Mouse (Mus musculus) lung, postnatal 36 days (tissue): ENCODE measurements around the gene Rsph3a.
"Not testable (repeated sequence)": the region's sequence is repeated elsewhere in the genome, so short reads cannot be mapped to it uniquely, and the experiment has no call there.

ENCODE experiments used
- DNase-seq: peaks from one replicate; pipeline ENCODE4 v3.0.0; 2022; ENCODE audit warnings: mixed read lengths

Rsph3a gene

DNA sequence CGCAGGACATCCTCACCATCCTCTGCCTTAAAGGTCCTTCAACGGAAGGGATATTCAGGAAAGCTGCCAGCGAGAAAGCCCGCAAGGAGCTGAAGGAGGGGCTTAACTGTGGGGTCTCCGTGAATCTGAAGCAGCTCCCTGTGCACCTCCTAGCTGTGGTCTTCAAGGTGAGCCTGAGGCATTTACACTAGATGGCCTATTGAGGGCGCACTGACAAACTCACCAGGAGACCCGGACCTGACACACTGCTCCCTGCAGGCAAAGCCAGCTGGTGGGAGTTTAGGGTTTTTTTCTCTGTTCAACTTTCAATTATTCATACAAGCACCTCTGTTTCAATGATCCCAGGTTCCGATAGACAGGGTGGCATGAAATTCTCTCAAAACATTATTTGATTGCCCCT is 16.1 kb upstream of the Rsph3a start:
- no peak for DNase-seq

- DNase-seq, result peak; percentile 34
Observed at GRCm38 (mm10) chr17:7931096-7931990, 14.1 kb upstream of the Rsph3a start.

- DNase-seq, result not testable (repeated sequence)
Observed at GRCm38 (mm10) chr17:7932121-7932520, 13.3 kb upstream of the Rsph3a start.

DNA sequence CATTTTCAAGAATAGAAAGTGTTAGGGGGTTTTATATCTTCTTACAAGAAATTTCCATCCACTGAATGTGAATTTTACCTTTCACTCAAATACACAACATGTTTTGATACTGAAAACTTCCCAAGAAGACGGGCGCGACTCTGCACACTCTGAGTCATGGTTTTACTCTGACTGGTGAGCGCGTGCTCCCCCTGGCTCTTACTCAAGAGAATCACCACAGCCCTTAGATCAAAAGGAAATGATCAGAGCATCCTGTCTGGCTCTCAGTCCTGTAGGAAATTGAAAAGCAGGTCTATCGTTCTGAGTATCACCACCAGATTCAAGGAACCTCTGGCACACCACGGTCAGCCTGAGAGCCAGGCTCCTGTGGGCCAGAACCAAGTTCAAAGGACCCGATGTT is 5.8 kb upstream of the Rsph3a start:
- DNase-seq, result peak; percentile 67

GRCm38 (mm10) chr17:7946053-7946627 is 726 bp downstream of the Rsph3a start:
- not testable (repeated sequence) for DNase-seq

- DNase-seq, result not testable (repeated sequence)
Observed at GRCm38 (mm10) chr17:7951333-7951732, 5.9 kb downstream of the Rsph3a start.

GRCm38 (mm10) chr17:7957242-7957641 is 11.8 kb downstream of the Rsph3a start:
- not testable (repeated sequence) for DNase-seq

DNA sequence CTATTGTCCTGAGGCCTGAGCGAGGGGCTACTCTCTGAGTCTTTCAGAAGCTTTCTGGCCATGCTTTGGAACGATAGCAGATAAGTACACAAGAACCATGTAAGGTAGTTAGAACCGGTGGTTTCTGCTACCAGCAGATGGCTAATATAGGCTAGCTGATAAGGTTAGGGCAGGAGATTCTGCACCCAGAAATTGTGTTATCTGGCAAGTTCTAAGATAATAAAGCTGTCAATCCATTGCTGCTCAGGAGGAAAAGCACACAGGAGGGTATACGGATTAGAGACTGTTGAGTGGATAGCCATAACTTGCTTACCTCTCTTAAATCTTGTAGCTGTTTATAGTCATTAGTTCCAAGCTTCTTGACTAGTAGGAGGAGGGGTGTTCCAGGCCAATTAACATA is 17.9 kb downstream of the Rsph3a start:
- not testable (repeated sequence) for DNase-seq

- not testable (repeated sequence) for DNase-seq
Observed at GRCm38 (mm10) chr17:7964398-7964797, 19.0 kb downstream of the Rsph3a start.

DNA sequence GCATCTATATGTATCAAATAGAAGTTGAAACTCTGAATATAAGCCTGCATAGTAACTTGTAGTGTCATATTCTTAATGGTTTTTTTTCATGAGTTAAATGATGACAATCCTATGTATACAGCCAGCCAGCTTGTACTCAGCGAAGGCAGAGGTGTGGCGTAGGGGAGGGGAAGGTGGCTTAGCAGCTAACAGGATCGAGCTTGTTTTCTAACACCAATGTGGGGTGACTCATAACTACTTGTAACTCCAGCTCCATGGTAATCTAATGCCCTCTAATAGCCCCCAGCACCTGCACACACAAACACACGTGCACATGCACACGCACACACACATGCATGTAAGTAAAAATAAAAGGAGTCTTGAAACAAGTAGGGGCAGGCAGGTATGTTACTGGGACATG is 23.1 kb downstream of the Rsph3a start:
- not testable (repeated sequence) for DNase-seq

GRCm38 (mm10) chr17:7969782-7970181 is 24.4 kb downstream of the Rsph3a start:
- not testable (repeated sequence) for DNase-seq

DNA sequence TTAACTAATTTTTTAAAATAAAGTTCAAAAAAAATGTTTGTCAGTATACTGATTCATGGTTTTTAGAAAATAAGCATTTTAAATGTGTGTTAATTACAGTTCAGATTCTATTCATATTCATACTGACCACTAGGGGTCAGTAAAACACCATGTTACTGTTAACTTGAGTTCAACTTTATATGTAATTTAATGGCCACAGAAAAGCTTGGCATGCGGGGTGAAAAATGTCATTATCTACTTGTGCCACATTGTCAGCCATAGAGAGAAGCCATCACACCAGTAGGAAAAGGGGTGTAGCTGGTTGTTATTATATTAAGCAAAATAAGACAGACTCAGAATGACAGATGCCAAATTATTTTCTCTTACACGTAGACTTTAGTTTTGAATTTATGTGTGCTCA is 38.1 kb downstream of the Rsph3a start:
- DNase-seq, result not testable (repeated sequence)

DNA sequence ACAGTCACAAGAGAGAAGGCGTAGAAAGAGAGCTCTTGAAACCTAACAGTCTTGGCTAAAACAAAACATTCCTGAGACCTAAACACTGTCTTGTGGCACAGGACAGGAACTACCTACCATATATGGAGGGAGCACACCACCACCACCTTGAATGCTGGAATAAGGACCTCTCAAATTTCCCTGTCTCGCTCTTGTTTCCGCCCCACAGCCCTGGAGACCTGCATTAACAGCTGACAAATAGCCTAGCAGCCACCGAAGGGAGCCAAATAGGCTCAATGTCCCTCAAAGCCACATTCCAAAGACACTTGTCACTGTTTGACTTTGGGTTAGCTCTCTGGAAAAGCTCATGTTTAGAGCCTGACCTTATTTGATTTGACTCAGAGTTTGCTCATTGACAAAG is 40.2 kb downstream of the Rsph3a start:
- peak; percentile 62 for DNase-seq

DNA sequence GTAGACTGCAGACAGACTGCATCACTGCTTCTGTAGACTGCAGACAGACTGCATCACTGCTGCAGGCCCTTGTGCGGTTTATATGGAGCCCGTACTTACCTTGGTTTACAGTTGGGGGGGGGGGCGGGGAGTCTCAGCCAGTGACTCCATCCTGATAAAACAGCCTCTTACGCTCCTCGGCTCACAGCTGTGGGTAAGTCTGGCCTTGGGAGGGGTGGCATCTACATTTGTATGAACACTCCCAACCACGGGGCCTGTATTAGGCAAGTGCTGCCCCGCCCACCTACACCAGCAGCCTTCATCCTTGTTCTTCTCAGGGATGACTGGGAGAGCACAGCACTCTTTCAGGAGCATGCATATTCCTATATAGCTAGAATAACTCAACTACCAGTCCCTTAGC is 41.6 kb downstream of the Rsph3a start:
- DNase-seq, result not testable (repeated sequence)

DNA sequence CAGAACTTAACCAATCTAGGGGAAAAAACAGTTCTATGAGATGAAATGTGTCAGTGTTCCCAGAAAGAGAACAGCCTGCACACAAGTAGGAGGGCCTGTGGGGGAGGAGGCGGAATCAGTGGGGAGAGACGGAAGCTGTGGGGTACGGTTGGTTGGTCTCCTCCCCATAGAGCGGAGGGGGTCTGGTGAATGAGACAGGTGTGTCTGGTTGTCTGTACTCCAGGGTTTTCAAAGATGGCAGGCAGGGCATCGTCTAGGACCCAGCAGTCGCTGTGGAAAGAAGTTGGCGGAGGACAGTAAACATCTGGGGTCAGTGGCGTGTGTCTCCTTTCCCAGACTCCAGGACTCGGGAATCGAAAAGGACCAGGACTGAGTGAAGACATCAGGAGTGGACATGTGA is 57.8 kb downstream of the Rsph3a start:
- DNase-seq, result not testable (repeated sequence)

DNA sequence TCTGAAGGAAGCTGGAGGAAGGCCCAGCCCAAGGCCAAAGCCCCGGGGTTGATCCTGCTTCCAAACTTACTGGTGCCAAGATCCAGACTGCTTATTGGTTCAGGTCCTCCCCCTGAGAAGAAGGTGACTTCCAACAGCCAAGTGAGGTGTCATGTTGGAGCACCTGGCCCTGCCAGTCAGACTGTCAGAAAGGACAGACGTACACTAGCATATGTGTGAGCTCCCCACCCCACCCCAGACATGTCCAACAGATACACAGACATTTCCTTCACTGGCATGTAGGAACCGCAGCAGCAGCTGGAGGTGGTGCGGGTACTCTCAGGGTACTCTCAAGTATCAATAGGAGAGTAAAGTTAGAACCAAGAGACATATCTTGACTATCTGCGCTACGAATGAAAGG is 61.4 kb downstream of the Rsph3a start:
- not testable (repeated sequence) for DNase-seq

DNA sequence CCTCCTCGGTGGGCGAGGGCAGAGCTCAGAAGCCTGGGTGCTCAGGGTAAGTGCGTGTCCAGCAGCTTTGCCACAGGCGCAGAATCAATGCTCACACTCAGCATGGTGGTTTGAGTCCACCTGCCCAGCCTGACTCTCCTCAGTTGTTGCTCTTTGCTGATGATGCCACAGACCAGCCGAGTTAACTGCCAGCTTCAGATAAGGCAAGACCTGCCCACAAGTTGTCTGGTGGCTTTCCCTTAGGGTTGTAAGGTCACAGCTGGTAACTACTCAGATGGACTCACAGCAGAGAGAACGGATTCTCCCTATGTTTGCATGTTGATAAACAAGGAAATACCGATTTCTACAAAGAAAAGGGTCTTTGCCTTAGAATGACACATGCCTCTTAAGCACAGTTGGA is 64.2 kb downstream of the Rsph3a start:
- not testable (repeated sequence) for DNase-seq

GRCm38 (mm10) chr17:8013974-8014373 is 68.6 kb downstream of the Rsph3a start:
- not testable (repeated sequence) for DNase-seq

DNA sequence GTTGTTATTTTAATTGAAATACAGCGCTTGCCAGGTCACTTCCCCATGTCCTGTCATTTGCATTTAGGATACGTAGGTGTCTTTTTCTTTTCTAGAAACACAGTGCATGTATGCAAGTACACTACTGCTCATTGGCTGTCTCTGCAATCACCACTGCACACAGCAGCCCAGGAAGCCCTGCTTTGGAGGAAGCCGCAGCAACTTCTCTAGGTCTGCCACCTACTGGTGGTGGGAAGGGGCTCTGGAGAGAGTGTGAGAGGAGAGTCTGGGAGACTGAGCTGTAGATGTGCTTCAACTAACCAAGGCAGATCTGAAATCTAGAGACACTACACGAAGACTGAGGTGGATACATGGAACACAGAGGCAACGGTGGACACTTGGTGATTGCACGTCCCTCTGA is 77.3 kb downstream of the Rsph3a start:
- not testable (repeated sequence) for DNase-seq

GRCm38 (mm10) chr17:8027475-8028168 is 82.2 kb downstream of the Rsph3a start:
- not testable (repeated sequence) for DNase-seq
